Mouse (Mus musculus) liver, embryonic 16.5 days (tissue): ENCODE data around the gene Atxn2. TPM values are rescaled to one million over a fixed set of nuclear protein-coding genes. Genes with fewer than 3 reads are reported as not detected.

Experiments
- ATAC-seq: fragments of 200-750 bp; cut with Nextera tagmentation; 2 replicates; pipeline ENCODE4 v1.8.0; 2017; ENCODE audit warnings: low read depth, mild to moderate bottlenecking, moderate number of reproducible peaks, moderate library complexity
- H3K27ac ChIP-seq: fragments of 300-500 bp; sonication (generic); 2 replicates; pipeline ENCODE4 v1.5.1; 2014; ENCODE audit warnings: mild to moderate bottlenecking, low read length
- H3K27me3 ChIP-seq: fragments of 300-500 bp; sonication (generic); 2 replicates; pipeline ENCODE4 v1.6.1; 2014; ENCODE audit warnings: low read depth, low read length, mixed read lengths; ENCODE audit not compliant: control insufficient read depth, insufficient read depth
- H3K36me3 ChIP-seq: fragments of 300-500 bp; sonication (generic); 2 replicates; pipeline ENCODE4 v1.6.1; 2014; ENCODE audit warnings: mild to moderate bottlenecking; ENCODE audit not compliant: control insufficient read depth, insufficient read depth
- H3K4me1 ChIP-seq: fragments of 300-500 bp; sonication (generic); 2 replicates; pipeline ENCODE4 v1.6.1; 2014; ENCODE audit warnings: low read depth, low read length, mixed read lengths; ENCODE audit not compliant: control insufficient read depth
- H3K4me2 ChIP-seq: fragments of 300-500 bp; sonication (generic); 2 replicates; pipeline ENCODE4 v1.6.1; 2014; ENCODE audit warnings: low read depth, low read length, mixed read lengths
- H3K4me3 ChIP-seq: fragments of 300-500 bp; sonication (generic); 2 replicates; pipeline ENCODE4 v1.5.1; 2014; ENCODE audit warnings: low read depth, mild to moderate bottlenecking, low read length
- H3K9ac ChIP-seq: fragments of 300-500 bp; sonication (generic); 2 replicates; pipeline ENCODE4 v1.6.1; 2014; ENCODE audit warnings: low read depth, low read length
- H3K9me3 ChIP-seq: fragments of 300-500 bp; sonication (generic); replicated peaks from 2 replicates; pipeline ENCODE4 v1.6.1; 2016; ENCODE audit warnings: low read length; ENCODE audit not compliant: control insufficient read depth
- WGBS: fragments of 180-500 bp; shearing (Covaris S2); extraction: QIAGEN DNeasy Blood & Tissue Kit; methylation state at CpG from one replicate; pipeline ENCODE4 v1.1.7; 2014; ENCODE audit not compliant: insufficient replicate concordance; 5-methylcytosine and 5-hydroxymethylcytosine counted together
- polyA plus RNA-seq: library from polyadenylated mRNA; unstranded; fragments of >200 nt; fragmentation: Nextera tagmentation; extraction: Ambion mirVana; gene quantifications from 2 replicates; pipeline ENCODE4 v1.2.1, GENCODE M21; 2015

The Atxn2 gene
- polyA plus RNA-seq, 1 experiment from 2014 or later = 14.6 TPM

- 51% methylated on average over 2 of the region's 2 CpGs for WGBS
- Histone ChIP-seq H3K4me3 (no peak overlapping the region), H3K36me3 (peaks cover 25% of the 10 kb centered on the region), H3K27ac (no peak overlapping the region), H3K27me3 (no peaks in the 10 kb centered on the region), H3K9me3 (no peaks in the 10 kb centered on the region), H3K4me1 (peaks cover 11% of the 10 kb centered on the region), H3K4me2 (no peak overlapping the region), H3K9ac (no peak overlapping the region)
- ATAC-seq = no peak
These were observed 109.0 kb downstream of the Atxn2 start for GRCm38 (mm10) chr5:121820161-121820560.

- ATAC-seq = no peak
- WGBS = 54% methylated on average over 3 of the region's 3 CpGs
- Histone ChIP-seq H3K4me2 (no peak overlapping the region), H3K27me3 (no peaks in the 10 kb centered on the region), H3K4me1 (peaks cover 11% of the 10 kb centered on the region), H3K27ac (no peak overlapping the region), H3K4me3 (no peak overlapping the region), H3K36me3 (peaks cover 25% of the 10 kb centered on the region), H3K9ac (no peak overlapping the region), H3K9me3 (no peaks in the 10 kb centered on the region)
These were observed 109.5 kb downstream of the Atxn2 start for GRCm38 (mm10) chr5:121820657-121821056.

GRCm38 (mm10) chr5:121821116-121821515 is 110.0 kb downstream of the Atxn2 start:
- no peak for ATAC-seq
- WGBS = 59% methylated on average over 5 of the region's 5 CpGs
- H3K4me3 ChIP-seq = no peak overlapping the region
- H3K4me2 ChIP-seq = no peak overlapping the region
- H3K36me3 ChIP-seq = peaks cover 25% of the 10 kb centered on the region
- H3K9ac ChIP-seq = no peak overlapping the region
- H3K27me3 ChIP-seq = no peaks in the 10 kb centered on the region
- no peak overlapping the region for H3K27ac ChIP-seq
- peaks cover 11% of the 10 kb centered on the region for H3K4me1 ChIP-seq
- H3K9me3 ChIP-seq = no peaks in the 10 kb centered on the region

DNA sequence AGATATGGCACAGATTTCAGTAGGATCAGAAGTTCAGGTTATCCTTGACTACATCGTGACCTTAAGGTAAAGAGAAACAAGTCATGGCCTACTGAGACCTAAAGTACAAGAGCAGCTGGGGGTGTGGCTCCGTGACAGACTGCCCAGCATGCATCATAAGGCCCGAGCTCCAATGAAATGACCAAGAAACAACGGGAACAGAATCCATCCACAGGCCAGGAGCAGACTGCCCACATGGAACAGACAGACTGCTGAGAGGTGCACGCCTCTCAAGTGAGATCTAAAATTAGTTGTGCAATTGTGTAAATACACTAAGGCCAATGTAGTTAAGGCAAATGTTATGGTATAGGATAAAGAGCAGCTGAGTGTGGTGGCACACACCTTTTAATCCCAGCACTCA is 110.4 kb downstream of the Atxn2 start:
- H3K4me1 ChIP-seq = peaks cover 11% of the 10 kb centered on the region
- no peak overlapping the region for H3K9ac ChIP-seq
- peaks cover 23% of the 10 kb centered on the region for H3K36me3 ChIP-seq
- no peak overlapping the region for H3K4me2 ChIP-seq
- no peak overlapping the region for H3K4me3 ChIP-seq
- no peak overlapping the region for H3K27ac ChIP-seq
- H3K27me3 ChIP-seq = no peaks in the 10 kb centered on the region
- peak; percentile 45 for ATAC-seq
- no peaks in the 10 kb centered on the region for H3K9me3 ChIP-seq
- WGBS = 61% methylated on average over 5 of the region's 5 CpGs

DNA sequence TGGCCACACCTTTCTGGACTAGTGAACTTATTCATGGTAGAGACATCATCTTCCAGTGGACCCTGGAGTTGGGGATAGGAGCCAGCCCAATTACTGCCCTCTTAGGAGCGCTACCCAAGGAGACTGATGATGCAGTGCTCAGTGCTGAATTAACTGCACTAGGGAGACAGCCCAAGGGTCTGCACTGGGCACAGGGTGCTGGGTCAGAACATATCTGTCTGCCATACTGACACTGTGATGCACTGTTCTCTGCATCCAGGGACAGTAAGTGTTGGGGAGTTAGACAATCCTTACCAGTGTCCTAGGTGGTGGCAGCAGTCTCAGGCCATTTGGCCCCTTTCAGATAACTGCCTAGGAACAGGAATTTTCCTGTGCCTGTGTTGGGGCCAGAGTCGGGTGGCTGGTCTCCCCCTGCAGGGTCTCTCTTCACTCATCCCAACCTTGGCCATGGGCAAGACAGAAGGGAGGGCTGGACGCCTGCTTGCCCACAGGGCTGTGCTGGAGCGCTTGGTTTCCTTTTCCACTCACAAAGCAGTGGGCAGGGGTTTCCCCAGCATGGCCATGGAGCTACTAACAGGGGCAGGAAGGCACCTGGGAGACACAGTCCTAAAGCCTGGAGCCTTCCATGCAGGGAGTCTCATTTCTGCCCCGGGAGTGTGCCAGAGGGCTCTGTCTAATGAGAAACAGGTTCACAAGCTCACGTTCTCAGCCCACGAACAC is 111.8 kb downstream of the Atxn2 start:
- H3K27ac ChIP-seq = no peak overlapping the region
- H3K4me2 ChIP-seq = no peak overlapping the region
- peaks cover 18% of the 10 kb centered on the region for H3K36me3 ChIP-seq
- peaks cover 11% of the 10 kb centered on the region for H3K4me1 ChIP-seq
- no peak overlapping the region for H3K4me3 ChIP-seq
- H3K9ac ChIP-seq = no peak overlapping the region
- H3K27me3 ChIP-seq = no peaks in the 10 kb centered on the region
- 70% methylated on average over 7 of the region's 7 CpGs for WGBS
- ATAC-seq = no peak
- no peaks in the 10 kb centered on the region for H3K9me3 ChIP-seq

DNA sequence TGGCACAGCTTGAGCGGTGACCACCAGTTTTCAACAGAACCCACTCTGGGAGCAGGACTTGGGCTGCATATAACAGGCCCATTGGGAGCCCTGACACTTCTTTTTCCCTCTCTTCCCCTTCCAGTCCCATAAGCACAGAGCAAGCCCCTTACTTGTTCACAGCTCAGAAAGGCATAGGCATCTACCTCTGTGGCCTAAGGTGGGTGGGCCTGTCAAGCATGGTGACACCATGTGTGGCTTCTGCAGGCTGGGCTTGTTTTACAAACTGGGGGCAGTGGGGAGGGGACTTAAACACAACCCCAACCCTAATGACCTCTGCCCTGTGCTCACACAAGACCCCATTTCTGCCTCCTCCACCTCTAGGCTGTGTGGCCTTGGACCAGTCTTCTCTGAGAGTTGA is 112.5 kb downstream of the Atxn2 start:
- Histone ChIP-seq H3K9me3 (no peaks in the 10 kb centered on the region), H3K36me3 (peaks cover 18% of the 10 kb centered on the region), H3K9ac (no peak overlapping the region), H3K27ac (no peak overlapping the region), H3K4me3 (no peak overlapping the region), H3K27me3 (no peaks in the 10 kb centered on the region), H3K4me1 (peaks cover 11% of the 10 kb centered on the region), H3K4me2 (no peak overlapping the region)
- no peak for ATAC-seq
- WGBS = 90% methylated on average over 1 of the region's 1 CpGs

DNA sequence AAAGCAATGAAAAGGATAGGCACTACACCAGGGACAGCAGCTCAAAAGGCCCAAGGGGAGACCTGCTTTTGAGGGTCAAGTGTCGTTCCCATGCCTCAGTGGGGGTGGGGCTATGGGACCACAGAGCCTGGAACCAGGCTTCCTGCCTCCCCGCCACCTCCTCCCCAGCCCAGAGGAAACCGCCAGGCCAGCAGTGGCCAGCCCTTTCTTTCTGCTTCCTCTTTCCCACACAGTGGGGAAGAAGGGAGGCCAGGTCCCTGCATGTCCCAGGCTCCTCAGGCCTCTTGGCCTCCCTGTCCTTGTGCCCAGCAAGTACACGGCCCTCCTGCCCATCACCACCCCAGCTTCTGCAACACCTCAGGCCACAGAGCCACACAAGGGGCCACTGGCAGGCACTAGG is 113.0 kb downstream of the Atxn2 start:
- Histone ChIP-seq H3K4me3 (no peak overlapping the region), H3K27me3 (no peaks in the 10 kb centered on the region), H3K36me3 (peaks cover 19% of the 10 kb centered on the region), H3K27ac (peak overlapping the region; percentile 55; the same call in 1 of the 2 replicates), H3K9me3 (no peaks in the 10 kb centered on the region), H3K4me2 (no peak overlapping the region), H3K4me1 (peaks cover 11% of the 10 kb centered on the region), H3K9ac (no peak overlapping the region)
- 52% methylated on average over 4 of the region's 4 CpGs for WGBS
- ATAC-seq = peak; percentile 48

DNA sequence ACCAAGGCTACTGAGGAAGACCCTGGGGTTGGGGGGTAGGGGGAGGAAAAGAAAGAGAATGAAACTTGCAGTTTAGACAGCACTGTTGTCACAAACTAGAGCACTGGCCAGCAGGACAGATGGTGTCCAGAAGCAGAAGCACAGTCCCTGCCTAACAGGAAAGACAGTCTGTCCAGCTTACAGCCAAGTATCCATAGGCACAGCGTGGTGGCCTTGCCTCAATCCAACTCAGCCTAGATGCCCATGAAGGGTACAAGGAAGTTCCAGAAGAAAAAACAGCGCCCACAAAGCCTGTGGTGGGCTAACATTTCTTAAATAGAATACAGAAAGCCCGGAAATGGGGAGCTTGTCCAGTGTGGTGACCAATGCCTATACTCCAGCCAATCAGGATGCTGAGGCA is 114.5 kb downstream of the Atxn2 start:
- peaks cover 11% of the 10 kb centered on the region for H3K4me1 ChIP-seq
- ATAC-seq = no peak
- H3K4me3 ChIP-seq = no peak overlapping the region
- no peak overlapping the region for H3K27ac ChIP-seq
- no peaks in the 10 kb centered on the region for H3K9me3 ChIP-seq
- H3K27me3 ChIP-seq = no peaks in the 10 kb centered on the region
- H3K4me2 ChIP-seq = no peak overlapping the region
- H3K9ac ChIP-seq = no peak overlapping the region
- WGBS = 65% methylated on average over 3 of the region's 3 CpGs
- H3K36me3 ChIP-seq = peaks cover 19% of the 10 kb centered on the region

- Histone ChIP-seq H3K4me1 (peaks cover 14% of the 10 kb centered on the region), H3K9me3 (no peaks in the 10 kb centered on the region), H3K27ac (no peak overlapping the region), H3K9ac (no peak overlapping the region), H3K36me3 (peaks cover 19% of the 10 kb centered on the region), H3K4me2 (no peak overlapping the region), H3K27me3 (no peaks in the 10 kb centered on the region), H3K4me3 (no peak overlapping the region)
- ATAC-seq = no peak
- WGBS = 74% methylated on average over 4 of the region's 4 CpGs
These were observed 116.7 kb downstream of the Atxn2 start for GRCm38 (mm10) chr5:121827876-121828275.
